Mouse (Mus musculus) lung, postnatal 14 days (tissue): ENCODE measurements around the gene Bpifb1.
"Not testable (repeated sequence)": the region's sequence is repeated elsewhere in the genome, so short reads cannot be mapped to it uniquely, and the experiment has no call there.

ENCODE experiments used
- DNase-seq: peaks from one replicate; pipeline ENCODE4 v3.0.0; 2021

The Bpifb1 gene

DNA sequence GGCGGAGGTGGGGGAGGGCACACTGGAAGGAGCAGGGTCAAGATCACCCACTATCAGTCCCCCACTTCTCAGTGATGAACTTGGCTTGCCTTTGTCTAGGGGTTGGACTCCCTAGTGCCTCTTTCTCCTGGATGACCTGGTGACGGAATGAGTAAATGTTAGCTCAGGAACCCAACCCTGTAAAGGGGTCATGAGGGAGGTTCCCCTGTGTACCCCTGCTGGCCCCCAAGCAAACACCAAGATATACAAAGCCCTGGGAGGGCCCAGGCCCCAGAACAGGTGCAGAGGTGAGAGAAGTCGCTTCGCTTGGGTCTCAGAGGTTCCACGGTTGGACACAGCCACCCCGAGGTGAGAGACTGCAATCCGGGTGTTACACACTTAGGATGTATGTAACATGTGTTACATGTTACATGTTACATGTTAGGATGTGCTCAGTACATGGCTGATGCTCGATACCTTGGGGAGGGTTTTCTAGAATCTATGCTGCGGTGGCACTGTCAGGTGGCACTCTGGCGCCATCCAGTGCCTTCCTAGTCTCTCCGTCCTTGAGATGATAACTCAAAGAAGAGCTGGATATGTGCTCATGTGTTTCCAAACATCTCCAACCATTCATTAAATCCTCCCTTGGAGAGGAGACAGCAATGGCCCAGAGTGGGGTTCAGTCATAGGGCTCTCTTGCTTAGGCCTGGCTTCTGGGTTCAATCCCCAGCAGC, at the start of gene Bpifb1:
Gene Bpifb1 (plus strand): TSS at position 273 of the 713 bp plus-strand sequence.
- no peak for DNase-seq

DNA sequence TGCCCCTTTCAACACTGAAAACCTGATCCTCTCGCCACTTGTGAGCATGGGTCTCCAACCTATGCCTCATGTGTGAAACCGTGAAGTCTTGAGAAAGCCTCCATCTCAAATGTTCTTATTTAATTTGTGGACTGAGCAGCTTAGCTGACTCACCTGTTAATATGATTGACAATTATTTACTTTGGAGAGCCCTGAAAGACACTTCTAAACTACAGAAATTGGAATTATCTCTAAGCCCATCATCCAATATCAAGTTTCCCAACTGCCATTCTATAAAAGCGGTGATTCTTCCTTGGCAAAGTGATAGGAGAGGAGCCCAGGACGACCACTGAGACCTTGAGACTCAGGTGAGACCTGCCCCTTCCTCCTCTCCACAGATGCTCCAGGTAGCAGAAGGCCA, 48.0 kb upstream of the Bpifb1 start, which contains the start of gene Bpifa1:
Gene Bpifa1 (plus strand): TSS at position 301 of the 400 bp plus-strand sequence.
- no peak for DNase-seq

DNA sequence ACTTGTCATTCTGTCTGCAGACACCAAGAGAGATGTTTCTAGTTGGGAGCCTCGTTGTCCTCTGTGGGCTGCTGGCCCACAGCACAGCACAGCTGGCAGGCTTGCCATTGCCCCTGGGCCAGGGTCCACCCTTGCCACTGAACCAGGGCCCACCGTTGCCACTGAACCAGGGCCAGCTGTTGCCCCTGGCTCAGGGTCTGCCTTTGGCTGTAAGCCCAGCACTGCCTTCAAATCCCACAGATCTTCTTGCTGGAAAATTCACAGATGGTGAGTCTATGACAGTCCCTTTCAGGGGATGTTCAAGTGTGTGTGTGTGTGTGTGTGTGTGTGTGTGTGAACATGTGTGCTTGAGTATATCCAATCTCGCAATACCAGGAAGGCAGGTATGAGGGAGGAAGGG, 46.9 kb upstream of the Bpifb1 start:
- DNase-seq = no peak

DNA sequence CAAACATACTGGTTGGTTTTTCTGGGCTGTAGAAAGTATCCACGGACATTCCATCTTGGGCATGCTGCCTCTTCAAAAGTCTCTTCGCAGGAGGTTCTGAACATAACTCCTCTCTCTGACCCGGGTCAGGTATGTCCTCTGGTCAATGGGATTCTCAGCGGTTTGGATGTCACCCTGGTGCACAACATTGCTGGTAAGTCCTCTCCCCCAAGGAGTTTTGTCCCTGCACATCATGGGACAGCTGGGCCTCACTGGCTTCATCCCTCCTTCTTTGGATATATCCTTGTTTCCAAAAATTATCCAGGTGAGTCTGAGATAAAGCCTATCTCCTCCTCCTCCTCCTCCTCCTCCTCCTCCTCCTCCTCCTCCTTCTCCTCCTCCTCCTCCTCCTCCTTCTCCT, 43.1 kb upstream of the Bpifb1 start:
- DNase-seq = no peak

DNA sequence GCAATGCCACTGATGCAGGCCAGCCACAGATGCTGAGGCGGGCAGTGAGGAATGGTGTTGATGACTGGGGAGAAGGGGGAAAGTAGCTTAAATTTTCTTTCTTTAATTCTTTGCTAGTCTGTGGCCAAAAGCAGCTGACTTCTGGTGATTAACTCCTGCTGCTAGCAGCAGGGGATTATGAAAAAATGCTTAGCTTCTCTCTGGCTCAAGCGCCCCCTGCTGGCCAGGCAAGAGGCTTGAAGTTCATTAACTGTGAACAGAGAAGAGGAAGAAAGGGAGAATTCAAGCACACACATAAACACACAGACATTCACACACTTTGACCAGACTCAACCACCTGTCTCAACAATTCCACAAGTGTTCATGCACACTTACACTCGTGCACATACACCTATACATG, 32.2 kb upstream of the Bpifb1 start:
- DNase-seq = peak; percentile 53

DNA sequence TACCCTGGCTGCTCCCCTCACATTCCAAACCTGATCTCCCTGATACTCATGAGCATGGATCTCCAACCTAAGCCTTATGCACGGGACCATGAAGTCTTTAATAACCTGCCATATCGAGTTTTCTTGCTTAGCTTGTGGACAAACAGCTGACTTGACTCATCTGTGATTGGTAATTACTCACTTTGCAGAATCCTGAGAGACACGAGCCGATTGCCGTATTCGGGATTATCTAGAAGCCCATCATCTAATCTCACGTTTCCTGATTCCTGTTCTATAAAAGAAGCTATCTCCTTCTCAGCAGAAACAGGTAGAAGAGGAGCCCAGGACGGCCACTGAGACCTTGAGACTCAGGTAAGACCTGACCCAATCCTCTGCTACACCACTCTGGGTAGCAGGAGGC, 28.3 kb upstream of the Bpifb1 start, which contains the start of gene Bpifa5:
Gene Bpifa5 (plus strand): TSS at position 301 of the 400 bp plus-strand sequence.
- no peak for DNase-seq

DNA sequence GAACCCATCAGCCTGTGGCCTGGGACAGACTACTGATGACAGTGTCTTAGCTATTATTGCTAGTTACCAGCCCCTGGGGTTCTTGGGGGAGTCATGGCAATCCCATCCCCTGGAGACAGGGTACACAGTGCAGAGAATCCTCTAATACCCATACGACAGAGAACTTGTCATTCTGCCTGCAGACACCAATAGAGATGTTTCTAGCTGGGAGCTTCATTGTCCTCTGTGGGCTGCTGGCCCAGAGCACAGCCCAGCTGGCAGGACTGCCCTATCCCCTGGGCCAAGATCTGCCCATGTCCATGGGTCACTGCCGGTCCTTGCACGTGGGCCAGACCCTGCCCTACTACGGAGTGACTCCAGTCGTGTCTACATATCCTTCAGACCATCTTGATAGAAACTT, 27.3 kb upstream of the Bpifb1 start:
- no peak for DNase-seq

DNA sequence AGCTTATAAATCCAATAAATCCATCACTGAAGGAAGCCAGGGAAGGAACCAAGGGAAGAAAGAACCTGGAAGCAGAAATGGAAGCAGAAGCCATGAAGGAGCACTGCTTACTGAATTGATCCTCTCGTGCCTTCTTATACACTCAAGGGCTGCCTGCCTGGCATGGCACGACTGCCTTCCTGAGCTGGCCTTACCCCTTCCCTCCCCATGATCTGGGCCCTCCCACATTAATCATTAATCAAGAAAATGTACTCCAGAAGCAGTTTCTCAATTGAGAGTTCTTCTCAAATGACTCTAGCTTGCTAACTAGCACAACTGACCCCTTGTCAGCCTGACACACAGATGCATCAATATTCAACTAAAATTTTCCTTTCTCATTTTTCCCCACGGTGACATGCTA, 21.4 kb upstream of the Bpifb1 start:
- DNase-seq = no peak

DNA sequence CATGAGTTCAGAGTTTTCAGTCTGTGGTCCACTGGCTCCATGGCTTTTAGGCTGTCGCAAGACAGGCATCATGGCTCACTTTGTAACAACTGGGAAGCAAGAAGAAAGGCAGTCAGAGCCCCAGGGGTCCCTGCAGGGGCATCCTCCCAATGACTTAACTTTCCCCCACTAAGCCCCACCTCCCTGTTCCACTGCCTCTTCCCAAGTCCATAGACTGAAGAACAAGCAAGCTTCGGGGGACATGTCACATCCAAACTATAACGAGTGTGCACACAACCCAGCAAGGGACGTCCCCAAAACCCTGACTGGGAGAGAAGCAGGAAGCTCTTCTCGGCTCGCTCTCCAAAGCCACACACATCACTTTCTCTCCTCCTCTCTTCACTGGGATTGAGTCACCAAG, 19.0 kb upstream of the Bpifb1 start:
- no peak for DNase-seq

DNA sequence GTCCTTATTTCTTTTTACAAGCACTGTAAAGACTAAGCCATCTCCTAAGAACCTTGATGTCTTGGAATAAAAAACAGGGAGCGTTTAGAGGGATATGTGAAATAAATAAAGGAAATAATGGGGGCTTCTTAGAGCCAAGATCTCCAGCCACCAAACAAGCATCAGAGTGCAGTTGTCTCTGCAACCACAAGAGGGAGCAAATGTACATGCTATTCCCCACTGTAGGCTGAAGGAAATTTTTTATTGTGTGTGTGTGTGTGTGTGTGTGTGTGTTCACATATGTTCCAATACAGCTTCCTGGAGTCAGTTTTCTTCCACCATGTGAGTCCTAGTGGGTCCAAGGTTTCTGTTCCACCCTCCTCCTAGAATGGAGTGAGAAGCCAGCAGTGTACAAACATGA, 17.3 kb upstream of the Bpifb1 start:
- DNase-seq = peak; percentile 34

DNA sequence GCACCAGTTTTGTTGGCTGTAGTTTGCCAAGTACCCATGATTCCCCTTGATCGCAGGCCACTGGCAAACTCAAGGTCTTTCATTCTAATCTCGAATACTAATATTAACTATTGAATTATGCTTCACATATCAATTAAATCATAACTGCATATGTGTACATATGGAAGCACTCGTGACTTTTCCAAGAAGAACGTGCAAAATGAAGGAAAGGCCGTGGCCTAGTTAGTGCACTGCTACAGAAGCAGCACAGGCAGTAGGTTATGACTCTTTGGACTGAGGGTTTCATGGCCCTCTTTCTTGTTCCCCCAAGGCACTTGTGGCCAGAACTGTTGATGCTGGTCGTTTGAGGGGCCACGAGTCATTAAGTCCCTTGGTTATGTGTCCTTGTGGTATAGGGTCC, 8.7 kb upstream of the Bpifb1 start:
- not testable (repeated sequence) for DNase-seq

DNA sequence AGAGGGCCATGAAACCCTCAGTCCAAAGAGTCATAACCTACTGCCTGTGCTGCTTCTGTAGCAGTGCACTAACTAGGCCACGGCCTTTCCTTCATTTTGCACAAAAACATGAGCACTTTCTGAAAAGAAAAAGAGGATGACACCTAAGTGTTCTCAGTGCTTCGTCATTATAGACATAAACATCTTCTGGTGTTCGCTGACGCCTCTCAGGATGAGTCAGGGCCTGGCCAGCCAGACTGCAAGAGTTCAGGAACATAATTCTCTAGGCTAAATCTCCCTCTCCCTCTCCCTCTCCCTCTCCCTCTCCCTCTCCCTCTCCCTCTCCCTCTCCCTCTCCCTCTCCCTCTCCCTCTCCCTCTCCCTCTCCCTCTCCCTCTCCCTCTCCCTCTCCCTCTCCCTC, 7.6 kb upstream of the Bpifb1 start:
- DNase-seq = not testable (repeated sequence)

DNA sequence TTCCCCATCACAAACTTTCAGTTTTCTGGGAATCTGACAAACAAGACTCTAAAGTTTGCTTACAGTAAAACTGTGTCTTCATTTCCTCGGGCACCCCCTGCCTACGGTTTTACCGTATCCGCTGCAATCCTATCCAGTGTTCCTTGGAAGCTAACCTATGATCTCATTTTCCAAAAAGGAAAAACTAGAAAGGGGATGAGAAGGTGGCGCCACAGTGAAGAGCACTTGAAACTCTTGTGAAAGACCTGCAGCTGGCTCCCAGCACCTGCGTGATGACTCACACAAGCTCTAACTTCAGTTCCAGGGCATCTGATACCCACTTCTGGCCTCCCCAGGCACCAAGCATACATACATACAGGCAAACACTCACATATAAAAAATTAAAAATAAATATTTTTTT, 5.3 kb upstream of the Bpifb1 start:
- peak; percentile 34 for DNase-seq

DNA sequence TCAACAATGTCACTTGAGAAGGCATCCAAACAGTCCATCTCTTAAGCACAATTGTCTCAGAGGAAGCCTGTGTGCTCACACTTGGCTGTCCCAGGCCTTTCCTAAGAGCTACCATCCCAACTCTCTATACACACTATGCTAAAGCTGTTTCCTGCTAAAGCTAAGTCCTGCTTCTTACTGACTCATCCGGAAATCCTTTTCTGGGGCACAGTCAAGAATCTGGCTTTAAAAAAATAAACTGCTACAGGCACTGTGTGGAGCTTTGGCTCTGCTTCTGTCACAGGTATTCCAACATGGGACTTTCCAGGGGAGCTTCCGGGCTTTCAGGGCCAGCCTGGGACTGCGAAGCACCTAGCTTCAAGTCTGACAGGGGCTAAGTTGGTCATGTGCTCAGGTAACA, 4.9 kb upstream of the Bpifb1 start:
- no peak for DNase-seq

DNA sequence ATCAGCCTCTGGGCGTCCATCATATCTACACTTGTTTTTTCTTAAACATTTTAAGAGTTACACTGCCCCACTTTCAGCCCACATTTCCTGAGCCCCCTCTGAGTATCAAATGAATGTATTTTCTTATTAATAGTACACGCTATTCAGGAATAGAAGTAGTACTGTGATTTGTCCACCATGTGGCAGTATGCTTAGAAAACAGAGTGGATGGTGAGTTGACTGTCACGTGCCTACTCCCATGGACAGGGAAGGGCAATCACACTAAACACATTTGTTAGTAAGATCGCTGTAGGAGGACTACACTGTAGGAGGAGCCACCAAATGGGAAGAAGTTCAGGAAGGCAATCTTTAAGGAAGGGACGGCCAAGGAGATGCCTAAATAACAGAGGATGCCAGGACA, 3.1 kb upstream of the Bpifb1 start:
- no peak for DNase-seq

DNA sequence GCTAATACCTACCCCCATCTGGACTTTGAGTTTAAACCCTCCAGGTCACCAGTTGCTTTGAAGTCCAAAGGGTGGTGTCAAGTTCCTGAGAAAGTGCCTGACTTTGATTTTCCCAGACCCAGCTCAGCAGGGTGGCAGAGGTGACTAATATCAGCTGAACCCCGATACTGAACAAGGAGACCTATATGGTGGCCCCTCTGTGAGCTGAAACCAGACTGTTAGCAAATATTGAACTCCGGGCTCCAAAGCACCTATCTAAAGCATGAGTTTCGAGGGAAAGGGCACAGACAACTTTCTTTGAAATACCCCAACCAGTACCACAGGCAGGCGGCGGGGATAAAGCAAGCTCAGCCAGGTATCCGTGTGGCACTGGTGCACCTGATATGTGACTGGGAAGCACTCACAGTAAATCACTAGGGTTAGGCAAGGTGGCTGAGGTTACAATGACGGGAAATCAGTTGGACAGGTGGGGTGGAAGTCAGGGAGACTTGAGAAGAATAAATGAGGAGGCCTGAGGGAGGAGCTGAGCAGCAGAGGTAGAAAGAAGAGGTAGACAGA, 662 bp upstream of the Bpifb1 start:
- DNase-seq = no peak

DNA sequence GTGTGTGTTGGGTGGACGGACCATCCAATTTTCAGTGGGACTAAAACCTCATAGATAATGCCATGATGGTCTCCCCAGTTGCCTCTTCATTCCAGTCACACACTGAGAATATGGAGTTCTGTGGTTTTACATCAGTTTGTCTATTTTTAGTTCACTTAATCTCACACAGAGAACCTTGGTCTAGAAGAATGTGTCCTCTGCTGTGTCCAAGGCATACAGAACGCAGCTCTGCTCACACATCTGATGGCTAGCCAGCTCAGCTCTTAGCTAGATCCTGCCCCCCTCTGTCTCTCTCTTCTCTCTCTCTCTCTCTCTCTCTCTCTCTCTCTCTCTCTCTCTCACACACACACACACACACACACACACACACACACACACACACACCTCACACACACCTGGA, 1.5 kb downstream of the Bpifb1 start:
- no peak for DNase-seq

DNA sequence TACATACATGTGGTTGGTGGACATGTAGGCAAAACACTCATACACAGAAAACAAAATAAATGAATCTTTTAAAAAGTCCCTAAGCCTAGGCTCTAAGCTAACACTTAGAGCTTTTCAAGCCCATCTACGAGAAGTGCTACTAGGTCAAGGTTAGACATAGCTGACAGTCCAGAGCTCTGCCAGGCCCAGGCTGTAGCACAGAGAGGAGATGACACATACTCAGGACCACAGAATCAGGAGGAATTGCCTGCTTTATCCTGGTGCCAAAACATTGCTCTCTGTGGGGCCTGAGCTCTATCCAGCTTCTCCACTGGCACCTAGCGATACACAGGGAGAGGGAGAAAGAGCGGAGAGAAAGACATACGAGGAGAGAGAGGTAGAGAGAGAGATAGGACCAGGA, 2.5 kb downstream of the Bpifb1 start:
- no peak for DNase-seq

DNA sequence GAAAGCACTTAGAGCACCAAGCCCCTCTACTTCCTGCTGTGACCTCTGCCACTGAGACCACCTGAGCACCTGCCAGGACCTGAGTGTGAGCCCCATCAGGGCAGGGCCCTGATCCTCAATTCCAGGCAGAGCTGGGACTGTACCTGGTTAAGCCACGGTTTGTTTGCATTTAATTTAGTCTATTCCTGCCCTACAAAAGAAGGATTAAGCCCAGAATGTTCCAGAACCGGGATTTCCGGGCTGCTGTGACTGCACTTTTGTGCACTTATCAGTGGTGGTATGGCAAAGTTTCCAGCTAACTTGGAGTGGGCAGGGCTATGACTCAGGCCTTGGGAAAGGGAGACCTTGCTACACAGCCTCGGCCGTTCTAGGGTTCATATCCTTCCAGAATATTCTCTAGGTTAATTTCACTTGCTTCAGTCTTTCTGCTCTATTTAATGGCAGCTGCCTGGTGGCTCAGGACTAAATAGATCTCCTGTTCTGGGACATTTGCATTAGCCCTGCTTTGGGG, 3.4 kb downstream of the Bpifb1 start:
- DNase-seq = no peak

DNA sequence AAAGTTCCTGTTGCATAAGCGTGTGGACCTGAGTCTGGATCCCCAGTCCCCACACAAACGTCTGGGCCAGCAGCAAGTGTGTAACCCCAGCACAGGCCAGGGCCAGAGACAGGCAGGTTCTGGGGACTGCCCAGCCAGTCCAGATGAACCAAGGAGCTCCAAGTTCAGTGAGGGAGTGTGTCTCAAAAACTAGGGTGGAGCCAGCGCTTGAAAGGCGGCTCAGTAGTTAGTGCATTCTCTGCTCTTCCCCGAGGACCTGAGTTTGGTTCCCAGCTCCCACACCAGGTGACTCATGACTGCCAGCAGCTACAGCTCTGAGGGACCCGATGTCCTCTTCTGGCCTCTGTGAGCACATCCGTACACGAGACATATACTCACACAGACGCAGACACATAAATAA, 6.4 kb downstream of the Bpifb1 start:
- DNase-seq = no peak

DNA sequence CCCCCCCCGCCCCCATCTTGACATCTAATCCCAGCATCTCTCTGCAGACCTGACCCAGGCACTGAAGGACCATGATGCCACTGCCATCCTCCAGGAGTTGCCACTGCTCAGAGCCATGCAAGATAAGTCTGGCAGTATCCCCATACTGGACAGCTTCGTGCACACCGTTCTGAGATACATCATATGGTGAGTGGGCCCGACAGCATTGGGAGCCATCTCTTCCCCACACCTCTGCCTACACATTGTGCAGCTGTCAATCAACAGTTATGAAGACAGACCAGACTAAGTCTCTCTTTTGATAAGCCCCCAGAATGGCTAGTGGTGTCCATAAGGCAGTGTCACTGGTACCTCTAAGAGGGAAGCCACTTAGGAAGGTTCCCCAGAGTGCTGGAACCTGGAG, 14.0 kb downstream of the Bpifb1 start:
- DNase-seq = no peak

DNA sequence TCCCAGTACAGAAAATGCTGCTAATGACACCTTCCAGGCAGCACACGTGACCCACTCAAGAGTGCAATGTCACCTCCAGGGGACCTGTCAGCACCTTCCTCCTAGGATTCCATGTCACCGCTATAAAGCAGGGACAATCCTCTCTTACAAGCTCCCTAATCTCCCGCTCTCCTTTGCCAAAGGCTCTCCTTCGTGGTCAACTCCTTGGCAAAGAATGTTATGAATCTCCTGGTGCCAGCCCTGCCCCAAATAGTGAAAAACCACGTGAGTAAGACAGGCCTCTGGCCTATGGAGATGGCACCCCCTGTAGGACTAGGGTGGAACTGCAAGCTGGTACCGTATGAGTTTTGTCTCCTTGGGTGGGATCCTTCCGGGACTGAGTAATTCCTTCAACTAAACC, 16.3 kb downstream of the Bpifb1 start:
- peak; percentile 64 for DNase-seq

DNA sequence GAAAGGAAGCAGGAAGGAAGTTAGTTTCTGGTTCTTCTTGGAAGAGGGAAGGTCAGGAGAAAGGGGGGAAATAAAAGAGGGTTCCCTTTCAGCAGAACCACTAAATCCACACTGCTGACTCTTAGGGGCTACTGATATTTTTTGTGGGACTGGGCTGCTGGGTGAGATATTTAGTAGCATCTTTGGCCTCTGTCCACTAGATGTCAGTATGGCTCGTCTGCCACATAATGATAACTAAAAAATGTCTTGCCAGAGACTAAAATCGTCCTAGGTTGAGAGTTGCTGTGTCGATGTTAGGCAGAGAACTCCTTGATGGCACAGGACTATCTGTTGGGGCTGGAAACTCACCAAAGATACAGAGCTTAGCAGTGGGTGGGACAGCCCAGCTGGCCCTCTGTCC, 18.5 kb downstream of the Bpifb1 start:
- DNase-seq = peak; percentile 20

DNA sequence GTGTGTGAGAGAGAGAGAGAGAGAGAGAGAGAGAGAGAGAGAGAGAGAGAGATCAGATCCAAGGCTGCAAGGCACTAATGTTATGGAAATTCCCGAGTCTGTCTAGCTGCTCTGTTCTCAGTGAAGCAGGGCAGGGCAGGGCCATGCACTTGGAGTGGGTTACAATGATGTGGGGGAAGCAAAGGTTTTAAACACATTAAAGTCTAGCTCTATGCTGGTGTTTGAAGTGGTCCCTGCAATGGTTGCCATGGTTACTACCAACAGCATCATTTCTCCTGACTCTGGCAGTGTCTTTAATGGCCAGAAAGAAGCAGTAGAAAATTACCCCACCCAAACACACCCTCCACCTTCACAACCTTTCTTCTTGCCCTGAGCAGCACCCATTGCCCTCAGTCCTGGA, 20.5 kb downstream of the Bpifb1 start:
- DNase-seq = no peak

DNA sequence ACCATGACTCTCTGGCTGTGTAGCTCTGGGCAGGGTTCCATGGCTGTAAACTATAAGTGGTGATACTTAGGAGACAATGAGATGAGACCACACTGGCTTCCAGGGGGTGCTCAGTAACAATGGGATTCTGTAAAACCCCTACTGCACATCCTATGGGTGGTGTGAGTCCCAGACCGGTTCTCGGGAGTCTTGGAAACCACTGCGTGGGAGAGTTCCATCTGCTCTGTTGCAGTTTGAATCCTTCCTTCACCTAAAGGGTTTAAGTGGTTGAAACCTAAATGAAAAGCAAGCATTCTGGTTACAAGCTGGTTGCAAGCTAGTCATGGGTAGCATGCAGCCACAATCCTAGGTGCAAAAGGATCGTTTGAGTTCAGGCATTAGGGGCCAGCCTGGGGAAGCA, 21.3 kb downstream of the Bpifb1 start:
- DNase-seq = no peak
